Mouse (Mus musculus): ENCODE data around the gene Dgkb. TPM values are rescaled to one million over a fixed set of nuclear protein-coding genes. Genes with fewer than 3 reads are reported as not detected.

Gene Dgkb
- polyA plus RNA-seq, 1 experiment from 2014 or later: 0.99 TPM

- no peak for ATAC-seq (ENCODE audit: insufficient read depth, low FRiP score)
- no peak overlapping the region for H3K4me2 ChIP-seq (ENCODE audit: low read depth, low read length)
- H3K4me1 ChIP-seq (ENCODE audit: control insufficient read depth, insufficient read depth, low read length): no peaks in the 10 kb centered on the region
- 57% methylated on average over 1 of the region's 1 CpGs for WGBS
- no peaks in the 10 kb centered on the region for H3K9me3 ChIP-seq (replicated peaks; ENCODE audit: control insufficient read depth, low read length)
- no peak overlapping the region for H3K9ac ChIP-seq (ENCODE audit: low read length)
- H3K27me3 ChIP-seq (ENCODE audit: control insufficient read depth, insufficient read depth, low read length): no peaks in the 10 kb centered on the region
- H3K27ac ChIP-seq (ENCODE audit: low read length): no peak overlapping the region
- no peak overlapping the region for H3K4me3 ChIP-seq (replicated peaks; ENCODE audit: low read length)
- H3K36me3 ChIP-seq (ENCODE audit: control insufficient read depth, insufficient read depth, low read length): no peaks in the 10 kb centered on the region
Observed at GRCm38 (mm10) chr12:38114990-38115615, 297.6 kb downstream of the Dgkb start.

- H3K9me3 ChIP-seq (replicated peaks; ENCODE audit: control insufficient read depth, low read length): no peaks in the 10 kb centered on the region
- no peak overlapping the region for H3K4me2 ChIP-seq (ENCODE audit: low read depth, low read length)
- H3K4me3 ChIP-seq (replicated peaks; ENCODE audit: low read length): no peak overlapping the region
- ATAC-seq (ENCODE audit: insufficient read depth, low FRiP score): no peak
- no peaks in the 10 kb centered on the region for H3K36me3 ChIP-seq (ENCODE audit: control insufficient read depth, insufficient read depth, low read length)
- H3K27me3 ChIP-seq (ENCODE audit: control insufficient read depth, insufficient read depth, low read length): no peaks in the 10 kb centered on the region
- H3K27ac ChIP-seq (ENCODE audit: low read length): no peak overlapping the region
- no peaks in the 10 kb centered on the region for H3K4me1 ChIP-seq (ENCODE audit: control insufficient read depth, insufficient read depth, low read length)
- no peak overlapping the region for H3K9ac ChIP-seq (ENCODE audit: low read length)
Observed at GRCm38 (mm10) chr12:38123524-38123923, 306.0 kb downstream of the Dgkb start.

GRCm38 (mm10) chr12:38125297-38125696 lies 307.8 kb downstream of the Dgkb start:
- H3K9me3 ChIP-seq (replicated peaks; ENCODE audit: control insufficient read depth, low read length): no peaks in the 10 kb centered on the region
- no peak overlapping the region for H3K27ac ChIP-seq (ENCODE audit: low read length)
- H3K4me2 ChIP-seq (ENCODE audit: low read depth, low read length): no peak overlapping the region
- H3K4me3 ChIP-seq (replicated peaks; ENCODE audit: low read length): no peak overlapping the region
- H3K9ac ChIP-seq (ENCODE audit: low read length): no peak overlapping the region
- ATAC-seq (ENCODE audit: insufficient read depth, low FRiP score): no peak
- no peaks in the 10 kb centered on the region for H3K36me3 ChIP-seq (ENCODE audit: control insufficient read depth, insufficient read depth, low read length)
- WGBS: 78% methylated on average over 4 of the region's 4 CpGs
- no peaks in the 10 kb centered on the region for H3K27me3 ChIP-seq (ENCODE audit: control insufficient read depth, insufficient read depth, low read length)
- H3K4me1 ChIP-seq (ENCODE audit: control insufficient read depth, insufficient read depth, low read length): no peaks in the 10 kb centered on the region

- no peak overlapping the region for H3K4me3 ChIP-seq (replicated peaks; ENCODE audit: low read length)
- H3K27ac ChIP-seq (ENCODE audit: low read length): no peak overlapping the region
- 61% methylated on average over 9 of the region's 9 CpGs for WGBS
- H3K4me1 ChIP-seq (ENCODE audit: control insufficient read depth, insufficient read depth, low read length): no peaks in the 10 kb centered on the region
- no peak for ATAC-seq (ENCODE audit: insufficient read depth, low FRiP score)
- H3K9ac ChIP-seq (ENCODE audit: low read length): no peak overlapping the region
- H3K36me3 ChIP-seq (ENCODE audit: control insufficient read depth, insufficient read depth, low read length): no peaks in the 10 kb centered on the region
- no peak overlapping the region for H3K4me2 ChIP-seq (ENCODE audit: low read depth, low read length)
- H3K9me3 ChIP-seq (replicated peaks; ENCODE audit: control insufficient read depth, low read length): no peaks in the 10 kb centered on the region
- H3K27me3 ChIP-seq (ENCODE audit: control insufficient read depth, insufficient read depth, low read length): no peaks in the 10 kb centered on the region
Observed at GRCm38 (mm10) chr12:38130209-38130915, 312.8 kb downstream of the Dgkb start.

GRCm38 (mm10) chr12:38136379-38136778 lies 318.9 kb downstream of the Dgkb start:
- Histone ChIP-seq H3K9ac (ENCODE audit: low read length) (no peak overlapping the region), H3K36me3 (ENCODE audit: control insufficient read depth, insufficient read depth, low read length) (no peaks in the 10 kb centered on the region), H3K4me2 (ENCODE audit: low read depth, low read length) (no peak overlapping the region), H3K4me1 (ENCODE audit: control insufficient read depth, insufficient read depth, low read length) (no peaks in the 10 kb centered on the region), H3K27ac (ENCODE audit: low read length) (no peak overlapping the region), H3K4me3 (replicated peaks; ENCODE audit: low read length) (no peak overlapping the region), H3K27me3 (ENCODE audit: control insufficient read depth, insufficient read depth, low read length) (no peaks in the 10 kb centered on the region), H3K9me3 (replicated peaks; ENCODE audit: control insufficient read depth, low read length) (no peaks in the 10 kb centered on the region)
- ATAC-seq (ENCODE audit: insufficient read depth, low FRiP score): no peak
- 59% methylated on average over 5 of the region's 5 CpGs for WGBS

GRCm38 (mm10) chr12:38140039-38140438 lies 322.5 kb downstream of the Dgkb start:
- no peaks in the 10 kb centered on the region for H3K4me1 ChIP-seq (ENCODE audit: control insufficient read depth, insufficient read depth, low read length)
- H3K4me3 ChIP-seq (replicated peaks; ENCODE audit: low read length): no peak overlapping the region
- H3K9me3 ChIP-seq (replicated peaks; ENCODE audit: control insufficient read depth, low read length): no peaks in the 10 kb centered on the region
- H3K36me3 ChIP-seq (ENCODE audit: control insufficient read depth, insufficient read depth, low read length): no peaks in the 10 kb centered on the region
- no peak for ATAC-seq (ENCODE audit: insufficient read depth, low FRiP score)
- no peak overlapping the region for H3K4me2 ChIP-seq (ENCODE audit: low read depth, low read length)
- no peaks in the 10 kb centered on the region for H3K27me3 ChIP-seq (ENCODE audit: control insufficient read depth, insufficient read depth, low read length)
- H3K27ac ChIP-seq (ENCODE audit: low read length): no peak overlapping the region
- H3K9ac ChIP-seq (ENCODE audit: low read length): no peak overlapping the region

- peak; percentile 44; the same call in 1 of the 2 replicates for ATAC-seq (ENCODE audit: insufficient read depth, low FRiP score)
- 49% methylated on average over 1 of the region's 1 CpGs for WGBS
- no peak overlapping the region for H3K27ac ChIP-seq (ENCODE audit: low read length)
Observed at GRCm38 (mm10) chr12:38232665-38233064, 415.1 kb downstream of the Dgkb start.

GRCm38 (mm10) chr12:38268856-38269255 lies 451.3 kb downstream of the Dgkb start:
- Histone ChIP-seq H3K4me3 (replicated peaks; ENCODE audit: low read length) (no peak overlapping the region), H3K36me3 (ENCODE audit: control insufficient read depth, insufficient read depth, low read length) (no peaks in the 10 kb centered on the region), H3K4me1 (ENCODE audit: control insufficient read depth, insufficient read depth, low read length) (no peaks in the 10 kb centered on the region), H3K9me3 (replicated peaks; ENCODE audit: control insufficient read depth, low read length) (no peaks in the 10 kb centered on the region), H3K27me3 (ENCODE audit: control insufficient read depth, insufficient read depth, low read length) (no peaks in the 10 kb centered on the region), H3K9ac (ENCODE audit: low read length) (no peak overlapping the region), H3K4me2 (ENCODE audit: low read depth, low read length) (no peak overlapping the region), H3K27ac (ENCODE audit: low read length) (no peak overlapping the region)
- no peak for ATAC-seq (ENCODE audit: insufficient read depth, low FRiP score)

More at GRCm38 (mm10) chr12:38232665-38233064, 415.1 kb downstream of the Dgkb start:
- H3K36me3 ChIP-seq (ENCODE audit: control insufficient read depth, insufficient read depth, low read length): no peaks in the 10 kb centered on the region
- no peaks in the 10 kb centered on the region for H3K4me1 ChIP-seq (ENCODE audit: control insufficient read depth, insufficient read depth, low read length)
- no peak overlapping the region for H3K4me3 ChIP-seq (replicated peaks; ENCODE audit: low read length)
- H3K9ac ChIP-seq (ENCODE audit: low read length): no peak overlapping the region
- H3K9me3 ChIP-seq (replicated peaks; ENCODE audit: control insufficient read depth, low read length): no peaks in the 10 kb centered on the region
- H3K4me2 ChIP-seq (ENCODE audit: low read depth, low read length): no peak overlapping the region
- no peaks in the 10 kb centered on the region for H3K27me3 ChIP-seq (ENCODE audit: control insufficient read depth, insufficient read depth, low read length)

GRCm38 (mm10) chr12:38301497-38301896 lies 484.0 kb downstream of the Dgkb start:
- no peaks in the 10 kb centered on the region for H3K36me3 ChIP-seq (ENCODE audit: control insufficient read depth, insufficient read depth, low read length)
- H3K4me2 ChIP-seq (ENCODE audit: low read depth, low read length): no peak overlapping the region
- ATAC-seq (ENCODE audit: insufficient read depth, low FRiP score): no peak
- H3K27me3 ChIP-seq (ENCODE audit: control insufficient read depth, insufficient read depth, low read length): no peaks in the 10 kb centered on the region
- WGBS: 80% methylated on average over 1 of the region's 1 CpGs
- H3K4me3 ChIP-seq (replicated peaks; ENCODE audit: low read length): no peak overlapping the region
- H3K9me3 ChIP-seq (replicated peaks; ENCODE audit: control insufficient read depth, low read length): no peaks in the 10 kb centered on the region
- no peak overlapping the region for H3K9ac ChIP-seq (ENCODE audit: low read length)
- H3K4me1 ChIP-seq (ENCODE audit: control insufficient read depth, insufficient read depth, low read length): no peaks in the 10 kb centered on the region
- H3K27ac ChIP-seq (ENCODE audit: low read length): no peak overlapping the region

Data from stomach, embryonic 16.5 days (tissue).